Mouse (Mus musculus) cerebellum, adult 8-10 months (tissue): Measurements from ENCODE around the gene Slc45a2.
A peak's percentile ranks its signal among the peaks of the same experiment; 100 is the strongest.
"Not testable (repeated sequence)": the region's sequence is repeated elsewhere in the genome, so short reads cannot be mapped to it uniquely, and the experiment has no call there.

Experiments
- DNase-seq: peaks from one replicate; pipeline ENCODE4 v3.0.0; 2022

Gene Slc45a2

GRCm38 (mm10) chr15:11000421-11000820 lies at the start of gene Slc45a2:
Gene Slc45a2, plus strand, starts transcription at chr15:11000721.
- no peak for DNase-seq

DNA sequence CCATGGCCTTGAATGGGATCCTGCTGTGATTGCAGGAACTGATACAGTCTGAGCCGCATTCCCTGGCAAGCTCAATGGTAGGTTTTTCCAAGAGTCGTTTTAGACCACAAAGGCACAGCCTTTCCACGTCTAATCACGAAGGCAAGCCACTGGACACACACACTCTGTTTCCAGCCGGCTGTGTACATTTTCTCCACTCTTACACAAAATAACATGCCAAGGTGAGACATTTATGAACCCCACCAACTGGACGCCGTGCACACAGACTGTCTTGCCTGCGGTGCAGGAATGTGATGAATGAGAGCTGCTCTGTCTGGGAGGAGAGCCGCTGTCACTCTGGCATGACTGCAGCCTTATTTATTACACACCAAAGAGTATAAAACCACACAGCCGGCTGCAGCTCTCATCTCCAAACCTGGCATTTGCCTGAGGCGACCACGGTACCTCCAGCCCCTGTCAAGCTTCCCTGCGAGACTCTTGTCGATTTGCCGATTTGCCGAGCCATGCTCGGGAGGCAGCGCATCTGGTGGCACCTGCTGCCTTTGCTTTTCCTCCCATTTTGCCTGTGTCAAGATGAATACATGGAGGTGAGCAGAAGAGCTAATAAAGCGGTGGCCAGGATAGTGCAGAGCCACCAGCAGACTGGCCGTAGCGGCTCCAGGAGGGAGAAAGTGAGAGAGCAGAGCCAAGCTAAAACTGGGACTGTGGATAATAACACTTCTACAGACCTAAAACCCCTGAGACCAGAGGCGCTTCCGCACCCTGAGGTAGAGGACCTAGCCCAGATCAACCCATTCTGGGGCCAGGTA lies 48.4 kb upstream of the Slc45a2 start, which contains the start of gene C1qtnf3:
Gene C1qtnf3, plus strand, starts transcription at position 382 of the 809 bp plus-strand sequence.
- no peak for DNase-seq

GRCm38 (mm10) chr15:10952760-10953305 lies 47.7 kb upstream of the Slc45a2 start:
- DNase-seq = no peak

DNA sequence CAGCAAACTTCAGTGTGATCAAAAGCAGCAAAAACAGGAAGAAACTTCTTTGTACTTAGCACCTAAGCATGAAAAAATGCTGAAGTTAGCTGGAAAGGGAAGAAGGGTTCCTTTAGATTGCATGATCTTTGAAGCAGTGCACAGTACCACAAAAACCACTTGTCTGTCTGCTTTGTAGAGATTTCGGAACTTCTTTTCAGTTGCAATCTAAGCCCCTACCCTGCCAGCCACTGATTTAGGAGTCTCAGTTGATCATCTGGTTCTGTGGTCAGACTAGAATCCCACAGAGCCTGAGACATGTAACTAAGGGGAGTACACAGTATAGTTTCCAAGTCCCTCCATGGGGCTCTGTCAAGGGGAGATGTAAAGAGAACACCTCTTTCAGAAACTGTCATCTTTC lies 47.1 kb upstream of the Slc45a2 start:
- DNase-seq = no peak

- DNase-seq = no peak
These were observed 46.0 kb upstream of the Slc45a2 start for GRCm38 (mm10) chr15:10954381-10955016.

DNA sequence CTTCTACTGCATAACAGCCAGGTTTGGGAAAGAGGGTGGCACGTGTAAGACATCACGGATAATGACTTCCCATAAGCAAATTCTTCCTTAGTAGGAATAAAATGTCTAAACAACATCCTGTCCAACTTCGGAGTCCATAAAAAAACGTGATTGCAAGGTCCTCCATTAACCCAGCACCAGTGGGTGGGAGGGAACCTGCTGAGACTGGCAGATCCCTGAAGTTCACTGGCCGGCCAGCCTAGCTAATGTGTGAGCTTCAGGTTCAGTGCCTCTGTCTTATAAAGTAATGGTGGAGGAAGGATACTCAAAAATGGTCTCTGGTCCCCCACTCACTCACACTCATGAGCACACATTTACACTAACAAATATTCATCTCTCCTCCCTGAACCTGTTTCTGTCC lies 45.4 kb upstream of the Slc45a2 start:
- no peak for DNase-seq

GRCm38 (mm10) chr15:10956706-10957105 lies 43.8 kb upstream of the Slc45a2 start:
- DNase-seq = no peak

- DNase-seq = no peak
These were observed 41.1 kb upstream of the Slc45a2 start for GRCm38 (mm10) chr15:10959277-10960026.

DNA sequence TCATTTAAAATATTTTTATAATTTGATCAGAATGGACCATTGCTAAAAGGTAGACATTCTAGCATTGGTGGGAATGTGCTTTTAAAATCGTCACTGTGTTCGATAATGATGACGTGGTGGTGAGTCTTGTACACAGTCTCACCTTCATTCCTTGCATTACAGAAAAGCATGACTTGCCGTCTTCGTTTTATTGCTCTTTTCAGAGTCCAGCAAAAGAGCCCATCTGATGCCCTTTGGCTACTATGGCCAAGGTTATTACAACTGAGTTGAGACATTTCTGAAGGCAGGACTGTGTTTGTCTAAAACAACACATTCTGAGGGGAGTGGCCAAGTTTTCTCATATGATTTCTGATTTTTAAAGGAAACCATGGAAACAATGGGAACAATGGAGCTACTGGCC lies 40.3 kb upstream of the Slc45a2 start:
- no peak for DNase-seq

GRCm38 (mm10) chr15:10962601-10963000 lies 37.9 kb upstream of the Slc45a2 start:
- DNase-seq = no peak

- DNase-seq = no peak
These were observed 31.1 kb upstream of the Slc45a2 start for GRCm38 (mm10) chr15:10969439-10969838.

- no peak for DNase-seq
These were observed 29.7 kb upstream of the Slc45a2 start for GRCm38 (mm10) chr15:10970777-10971176.

- DNase-seq = no peak
These were observed 23.4 kb upstream of the Slc45a2 start for GRCm38 (mm10) chr15:10977151-10977550.

- no peak for DNase-seq
These were observed 19.8 kb upstream of the Slc45a2 start for GRCm38 (mm10) chr15:10980712-10981111.

DNA sequence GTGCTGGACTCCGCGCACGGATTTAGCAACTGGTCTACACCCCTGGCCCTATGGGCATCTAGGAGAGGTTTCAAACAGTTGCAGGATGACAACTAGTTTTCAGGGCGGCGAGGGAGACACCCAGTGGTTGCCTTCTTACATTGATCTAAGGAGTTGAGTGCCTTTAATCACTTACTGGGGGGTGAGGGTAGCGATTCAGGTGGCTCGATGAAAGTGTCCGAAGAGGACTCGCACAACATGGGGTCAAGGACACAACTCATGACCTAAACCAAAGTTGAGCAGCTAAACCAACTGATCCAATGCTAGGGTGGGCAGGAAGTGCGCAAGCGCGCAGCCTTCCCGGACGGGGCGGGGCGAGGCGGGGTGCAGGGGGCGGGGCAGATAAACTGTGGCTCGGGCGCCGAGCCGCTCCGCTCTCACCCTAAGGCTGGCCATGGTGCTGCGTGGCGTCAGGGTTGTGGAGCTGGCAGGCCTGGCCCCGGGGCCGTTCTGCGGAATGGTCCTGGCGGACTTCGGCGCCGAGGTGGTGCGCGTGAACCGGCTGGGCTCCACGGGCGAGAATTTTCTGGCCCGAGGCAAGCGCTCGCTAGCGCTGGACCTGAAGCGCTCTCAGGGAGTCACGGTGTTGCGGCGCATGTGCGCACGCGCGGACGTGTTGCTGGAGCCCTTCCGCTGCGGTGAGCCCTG lies 19.0 kb upstream of the Slc45a2 start, which contains the start of gene Amacr:
Gene Amacr, plus strand, starts transcription at position 380 of the 687 bp plus-strand sequence.
- peak; percentile 94 for DNase-seq

- DNase-seq = no peak
These were observed 18.5 kb upstream of the Slc45a2 start for GRCm38 (mm10) chr15:10982064-10982435.

DNA sequence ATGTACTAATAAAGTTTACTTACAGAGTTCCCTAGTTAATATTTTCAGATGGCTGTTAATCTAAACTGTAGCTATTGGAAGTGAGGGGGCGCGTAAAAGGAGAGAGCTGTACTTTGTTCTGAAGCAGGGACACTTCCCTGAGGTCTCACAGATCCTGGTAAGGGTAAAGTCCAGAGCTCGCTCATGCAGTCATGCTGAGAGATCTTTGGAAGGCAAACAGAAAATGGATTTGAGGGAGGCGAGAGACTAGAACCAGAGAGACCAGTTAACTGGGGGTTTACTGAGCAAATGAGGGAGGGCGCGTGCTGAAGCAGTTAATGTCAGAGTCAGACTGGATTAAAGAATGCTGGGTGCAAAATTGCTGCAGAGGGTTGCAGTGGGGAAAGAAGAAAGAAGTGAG lies 14.8 kb upstream of the Slc45a2 start:
- no peak for DNase-seq

DNA sequence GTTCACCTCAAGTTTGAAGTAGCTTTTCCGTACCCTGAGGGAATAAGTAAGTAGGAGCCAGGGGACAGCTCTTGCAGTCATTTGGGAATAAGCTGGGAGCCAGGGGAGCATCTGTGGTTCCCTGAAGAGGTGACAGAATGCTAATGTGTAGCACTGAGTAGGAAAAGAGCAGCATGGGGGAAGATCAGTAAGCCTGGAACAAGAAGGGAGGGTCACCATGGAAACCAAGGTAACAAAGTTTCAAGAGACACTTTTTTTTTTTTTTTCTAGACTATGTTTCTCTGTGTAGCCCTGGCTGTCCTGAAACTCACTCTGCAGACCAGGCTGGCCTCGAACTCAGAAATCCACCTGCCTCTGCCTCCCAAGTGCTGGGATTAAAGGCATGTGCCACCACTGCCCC lies 14.0 kb upstream of the Slc45a2 start:
- DNase-seq = not testable (repeated sequence)

DNA sequence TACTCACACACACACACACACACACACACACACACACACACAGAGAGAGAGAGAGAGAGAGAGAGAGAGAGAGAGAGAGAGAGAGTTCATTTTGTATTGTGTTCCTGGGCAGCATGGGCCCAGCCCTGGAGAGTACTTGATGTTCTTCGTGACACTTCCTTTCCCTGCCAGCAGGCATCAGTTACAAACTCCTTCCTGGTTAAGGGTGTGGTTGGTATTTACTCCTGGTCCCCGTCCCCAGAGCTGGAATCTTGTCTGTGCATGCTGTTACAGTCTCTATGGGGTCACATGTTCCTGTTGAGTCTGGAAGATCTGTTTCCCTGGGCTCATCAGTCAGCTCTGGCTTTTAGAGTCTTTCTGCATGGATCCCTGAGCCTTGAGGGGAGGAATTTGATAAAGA lies 10.1 kb upstream of the Slc45a2 start:
- no peak for DNase-seq

DNA sequence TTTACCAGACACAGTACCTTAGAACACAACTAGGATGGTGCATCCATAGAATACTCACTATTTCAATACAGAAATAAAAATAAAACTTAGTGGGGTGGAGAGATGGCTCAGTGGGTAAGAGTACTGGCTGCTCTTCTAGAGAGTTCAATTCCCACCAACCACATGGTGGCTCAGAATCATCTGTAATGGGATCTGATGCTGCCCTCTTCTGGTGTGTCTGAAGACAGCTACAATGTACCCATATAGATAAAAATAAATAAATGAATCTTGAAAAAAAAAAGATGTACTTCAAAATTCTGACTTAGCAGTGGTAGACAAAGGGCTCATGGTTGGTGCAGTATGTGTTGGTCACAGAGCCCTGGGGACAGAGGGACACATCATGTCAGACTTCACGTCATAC lies 9.0 kb upstream of the Slc45a2 start:
- no peak for DNase-seq

DNA sequence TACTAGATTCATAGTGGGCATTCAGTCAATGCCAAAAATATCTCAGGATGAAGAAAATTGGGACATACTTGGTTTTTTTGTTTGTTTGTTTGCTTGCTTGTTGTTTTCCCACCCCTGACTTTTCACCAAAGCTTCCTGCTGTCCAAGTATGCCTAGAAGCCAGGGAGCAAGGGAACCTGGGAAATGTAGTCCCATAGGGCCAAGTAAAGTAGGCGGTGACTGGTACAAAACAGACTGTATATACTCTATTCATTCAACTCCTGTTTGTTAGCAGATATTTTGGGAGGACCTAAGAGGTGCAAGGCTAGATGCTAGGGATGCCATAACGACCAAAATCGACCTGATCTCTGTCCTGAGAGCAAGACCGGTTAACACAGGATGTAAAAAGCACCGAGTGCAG lies 689 bp upstream of the Slc45a2 start:
- DNase-seq = no peak

- no peak for DNase-seq
These were observed 3.3 kb downstream of the Slc45a2 start for GRCm38 (mm10) chr15:11003791-11004190.

DNA sequence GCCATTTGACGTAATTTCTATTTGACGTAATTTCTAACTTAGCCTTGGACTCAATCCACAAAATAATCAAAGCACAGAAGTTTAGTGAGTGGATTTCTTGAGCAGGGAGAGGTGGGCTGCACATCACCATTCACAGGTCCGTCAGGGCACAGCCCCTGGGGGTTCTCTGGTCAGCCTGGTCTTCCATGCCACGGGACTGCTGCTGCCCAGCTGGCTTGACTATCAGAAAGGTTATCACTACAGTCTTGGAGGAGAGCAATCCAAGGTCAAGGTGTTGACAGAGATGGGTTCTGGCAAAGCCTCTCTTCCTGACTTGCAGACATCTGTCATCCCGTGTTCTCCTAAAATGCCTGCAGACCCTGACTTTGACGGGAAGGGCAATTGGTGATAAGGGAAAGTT lies 4.1 kb downstream of the Slc45a2 start:
- DNase-seq = no peak
